Mouse (Mus musculus) skeletal muscle tissue, adult 2 months (tissue): ENCODE measurements around the gene Znhit6.
A peak's percentile ranks its signal among the peaks of the same experiment; 100 is the strongest.

Experiments
- DNase-seq: peaks from one replicate; pipeline ENCODE4 v3.0.0-alpha.2; 2012; ENCODE audit warnings: low read depth, low spot score

The Znhit6 gene

GRCm38 (mm10) chr3:145575743-145576481 lies at the start of gene Znhit6:
TSS of gene Znhit6 (plus strand) at chr3:145576205.
- DNase-seq, result peak; percentile 83

- DNase-seq, result no peak
These were observed 38.1 kb upstream of the Znhit6 start for GRCm38 (mm10) chr3:145537870-145538269.

- DNase-seq, result no peak
These were observed 27.3 kb upstream of the Znhit6 start for GRCm38 (mm10) chr3:145548441-145549415.

- DNase-seq, result no peak
These were observed 25.8 kb upstream of the Znhit6 start for GRCm38 (mm10) chr3:145550216-145550615.

GRCm38 (mm10) chr3:145554388-145554787 lies 21.6 kb upstream of the Znhit6 start:
- DNase-seq, result no peak

GRCm38 (mm10) chr3:145556206-145556605 lies 19.8 kb upstream of the Znhit6 start:
- no peak for DNase-seq

GRCm38 (mm10) chr3:145559675-145560074 lies 16.3 kb upstream of the Znhit6 start:
- DNase-seq, result no peak

- DNase-seq, result no peak
These were observed 15.9 kb upstream of the Znhit6 start for GRCm38 (mm10) chr3:145560117-145560516.

GRCm38 (mm10) chr3:145574468-145574867 lies 1.5 kb upstream of the Znhit6 start:
- DNase-seq, result no peak

- DNase-seq, result no peak
These were observed 665 bp upstream of the Znhit6 start for GRCm38 (mm10) chr3:145575340-145575739.

- no peak for DNase-seq
These were observed 447 bp downstream of the Znhit6 start for GRCm38 (mm10) chr3:145576482-145576822.

- no peak for DNase-seq
These were observed 871 bp downstream of the Znhit6 start for GRCm38 (mm10) chr3:145576876-145577275.

GRCm38 (mm10) chr3:145583043-145583442 lies 7.0 kb downstream of the Znhit6 start:
- DNase-seq, result no peak

- DNase-seq, result no peak
These were observed 7.7 kb downstream of the Znhit6 start for GRCm38 (mm10) chr3:145583522-145584200.

- no peak for DNase-seq
These were observed 14.6 kb downstream of the Znhit6 start for GRCm38 (mm10) chr3:145590562-145590961.

- no peak for DNase-seq
These were observed 16.0 kb downstream of the Znhit6 start for GRCm38 (mm10) chr3:145591841-145592542.

GRCm38 (mm10) chr3:145595354-145595753 lies 19.3 kb downstream of the Znhit6 start:
- DNase-seq, result no peak

GRCm38 (mm10) chr3:145599059-145599458 lies 23.1 kb downstream of the Znhit6 start:
- no peak for DNase-seq

GRCm38 (mm10) chr3:145600801-145601200 lies 24.8 kb downstream of the Znhit6 start:
- DNase-seq, result no peak

GRCm38 (mm10) chr3:145601345-145601744 lies 25.3 kb downstream of the Znhit6 start:
- DNase-seq, result no peak

GRCm38 (mm10) chr3:145602410-145603206 lies 26.6 kb downstream of the Znhit6 start:
- DNase-seq, result no peak
